Mouse (Mus musculus) granulocyte monocyte progenitor cell, adult 5-6 weeks (primary cell): ENCODE data around the gene Cacna2d1. TPM values are rescaled to one million over a fixed set of nuclear protein-coding genes. Genes with fewer than 3 reads are reported as not detected.

Experiments used
- ATAC-seq: replicated peaks from 2 replicates; pipeline ENCODE4 v1.8.0; 2016; ENCODE audit warnings: mild to moderate bottlenecking, moderate TSS enrichment, inconsistent platforms; ENCODE audit not compliant: poor library complexity, severe bottlenecking
- total RNA-seq, 2 experiments: library from RNA; stranded (forward) in 1 of 2; stranded (reverse) in 1 of 2; fragments of 200-712, 200-1000 nt in 1 of 2; fragments of >200 nt in 1 of 2; fragmentation: Nextera tagmentation in 1 of 2; gene quantifications; 2 replicates each; pipeline ENCODE4 v1.2.3; 2014 to 2017

Gene Cacna2d1
- total RNA-seq, 2 experiments from 2014 or later = not detected

DNA sequence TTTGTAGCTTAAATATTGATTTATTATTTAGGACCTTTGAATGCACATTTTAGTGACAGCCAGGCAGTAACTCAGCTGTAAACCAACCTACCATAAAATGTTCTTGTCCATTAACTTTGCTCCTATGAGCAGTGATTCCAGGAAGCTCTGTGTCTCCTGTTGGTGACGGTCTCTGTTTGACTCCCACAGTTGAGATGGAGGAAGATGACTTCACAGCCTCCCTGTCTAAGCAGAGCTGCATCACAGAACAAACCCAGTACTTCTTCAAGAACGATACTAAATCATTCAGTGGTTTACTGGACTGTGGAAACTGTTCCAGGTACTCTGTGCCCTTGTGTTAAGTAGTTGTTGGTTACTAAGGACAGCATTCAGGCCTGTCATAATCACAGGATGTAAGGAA lies 427.6 kb downstream of the Cacna2d1 start:
- no peak for ATAC-seq

DNA sequence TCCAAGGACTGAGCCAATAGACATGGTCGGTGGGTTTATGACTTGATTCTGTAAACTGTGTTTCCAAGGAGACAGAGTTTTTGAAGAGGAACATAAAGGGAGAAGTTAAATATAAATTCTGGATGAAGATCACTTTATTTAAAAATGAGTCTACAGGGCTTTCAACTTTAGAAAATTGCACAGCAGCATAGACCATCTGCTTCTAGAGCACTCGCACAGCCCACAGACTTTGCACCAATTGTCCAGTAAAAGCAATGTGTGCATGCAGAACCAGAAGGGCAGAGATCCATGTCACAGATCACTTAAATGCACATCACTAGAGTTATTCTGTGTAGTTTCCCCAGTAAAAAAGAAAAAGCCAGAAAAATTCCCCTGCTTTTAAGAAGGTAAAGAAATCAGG lies 428.7 kb downstream of the Cacna2d1 start:
- no peak for ATAC-seq

DNA sequence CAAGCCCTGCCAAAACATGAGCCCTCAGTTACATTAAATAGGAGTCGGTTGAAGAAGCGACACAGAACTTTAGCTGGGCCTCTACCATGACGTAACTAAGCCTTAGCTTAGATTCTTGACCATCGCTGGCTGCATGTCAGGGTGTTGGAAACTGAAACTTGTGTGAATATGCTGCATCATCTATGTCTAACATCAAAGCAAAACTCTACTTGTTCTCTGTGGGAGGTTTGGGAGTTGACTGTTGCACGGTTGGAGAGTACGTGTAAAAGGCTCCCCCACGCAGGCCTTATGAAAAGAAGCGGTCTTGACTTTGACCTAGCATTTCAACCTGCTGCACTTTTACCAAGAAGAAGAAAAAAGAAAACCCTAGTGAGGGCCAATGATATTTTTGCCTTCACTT lies 436.2 kb downstream of the Cacna2d1 start:
- ATAC-seq = no peak

DNA sequence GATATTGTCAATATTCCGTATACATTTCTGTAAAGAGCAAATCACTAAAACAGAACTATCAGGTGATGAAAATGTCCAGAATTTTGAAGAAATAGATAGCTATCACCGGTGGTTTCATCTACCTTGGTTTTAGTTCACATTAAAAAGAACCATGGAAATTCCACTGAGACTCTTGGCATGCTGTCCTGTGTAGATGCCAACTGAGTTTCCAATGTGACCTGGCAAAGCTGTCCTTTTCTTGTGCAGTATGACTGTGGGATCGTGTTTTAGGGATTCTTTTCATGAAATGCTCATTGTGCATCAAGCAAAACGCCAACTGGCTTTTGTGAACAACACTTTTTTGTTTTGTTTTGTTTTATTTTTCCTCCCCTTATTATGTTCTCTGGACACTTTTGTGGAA lies 439.5 kb downstream of the Cacna2d1 start:
- ATAC-seq = no peak

DNA sequence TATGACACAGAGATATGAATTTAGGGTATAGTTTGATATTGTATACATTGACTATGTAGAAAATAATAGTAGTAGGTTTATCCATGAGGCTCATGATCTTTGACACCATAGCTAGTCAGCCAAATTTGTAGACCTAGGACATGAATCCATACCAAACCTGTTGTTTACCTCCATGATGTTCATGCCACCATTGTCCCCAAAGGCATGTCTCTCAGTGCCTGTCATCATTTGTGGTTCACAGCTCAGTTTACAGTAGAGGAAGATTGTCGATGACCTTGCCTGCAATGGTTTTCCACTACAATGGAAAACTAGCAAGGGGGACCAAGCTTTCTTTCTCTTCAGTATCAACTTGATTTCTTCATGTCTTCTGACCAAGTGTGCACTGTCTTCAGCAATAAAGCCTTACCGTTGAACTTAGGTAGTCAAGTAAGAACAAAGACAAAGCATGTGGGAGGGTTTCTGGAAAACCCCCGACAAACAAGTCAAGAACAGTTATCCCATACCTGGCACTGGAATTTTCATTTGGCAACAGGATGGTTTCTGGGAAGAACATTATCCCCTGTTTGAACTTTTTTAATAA lies 441.9 kb downstream of the Cacna2d1 start:
- no peak; the same call in 1 of the 2 replicates for ATAC-seq

DNA sequence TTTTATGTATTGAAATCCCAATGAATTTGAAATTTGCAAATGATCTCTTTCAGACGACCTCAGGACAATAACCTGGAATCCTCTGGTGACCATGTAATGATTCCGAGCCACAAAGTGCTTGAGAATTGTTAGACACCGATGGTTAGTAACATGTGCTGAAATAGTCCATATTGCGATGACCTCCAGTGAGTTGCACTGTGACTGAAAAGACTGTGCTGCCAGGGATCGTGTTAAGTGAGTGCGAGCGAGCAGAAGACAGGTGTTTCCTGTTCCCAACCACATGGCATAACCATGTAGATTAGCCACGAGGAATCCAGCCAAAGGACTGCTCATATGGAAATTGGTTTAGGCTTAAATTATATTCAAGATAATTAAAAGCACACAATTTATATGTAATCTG lies 475.5 kb downstream of the Cacna2d1 start:
- peak; percentile 93 for ATAC-seq

DNA sequence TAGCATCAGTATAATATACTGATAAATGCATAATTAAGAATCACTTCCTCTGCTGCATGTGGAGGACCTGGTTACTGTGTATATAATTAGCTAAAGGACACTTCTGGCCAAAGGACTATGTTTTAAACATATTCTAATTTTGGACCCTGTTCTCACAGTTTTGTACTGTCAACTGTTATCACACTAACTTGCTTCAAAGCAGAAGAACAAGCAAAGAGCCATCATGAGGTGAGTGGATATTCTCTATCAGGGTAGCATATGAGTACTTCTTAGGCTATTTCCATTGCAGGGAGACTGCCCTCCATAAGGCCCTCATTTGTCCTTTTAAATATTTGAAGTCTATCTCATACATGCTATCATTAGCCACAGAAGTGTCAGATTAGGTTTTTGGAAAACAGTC lies 480.2 kb downstream of the Cacna2d1 start:
- no peak for ATAC-seq

DNA sequence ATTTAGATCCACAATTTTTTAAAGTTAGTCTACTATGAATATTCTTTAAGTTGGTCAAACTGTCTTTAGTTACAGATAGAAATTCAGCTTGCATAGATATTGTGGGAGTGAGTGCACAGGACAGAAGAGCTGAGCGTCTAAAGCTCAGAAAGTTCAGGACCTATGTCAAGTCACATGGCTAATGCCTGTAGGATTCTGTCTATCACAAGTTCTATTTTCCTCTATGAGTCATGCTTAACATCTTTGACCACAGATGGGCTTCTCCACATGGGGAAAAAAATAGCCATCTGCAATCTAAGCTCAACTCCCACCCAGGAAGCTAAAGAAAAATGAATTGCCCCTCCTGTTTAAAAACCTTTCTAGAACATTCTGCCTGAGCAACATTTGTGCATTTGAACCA lies 483.5 kb downstream of the Cacna2d1 start:
- ATAC-seq = no peak

DNA sequence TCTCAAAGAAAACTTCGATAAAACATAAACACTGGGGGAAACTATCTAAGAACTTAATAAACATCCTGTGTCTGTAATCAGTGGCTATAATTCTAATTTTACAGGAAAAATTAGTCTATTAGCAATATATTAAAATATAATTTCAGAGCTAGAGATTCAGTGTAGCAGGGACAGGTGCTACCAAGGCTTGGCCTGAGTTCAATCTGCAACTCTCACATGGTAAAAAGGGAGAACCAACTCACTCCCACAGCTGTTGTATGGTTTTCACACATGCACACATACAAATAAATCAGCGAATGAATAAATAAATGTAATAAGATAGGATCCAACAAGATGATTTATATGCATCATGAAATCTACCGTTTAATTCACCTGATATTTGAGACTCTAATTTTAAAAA lies 484.0 kb downstream of the Cacna2d1 start:
- ATAC-seq = no peak

Other genes starting within 250 kb of the Cacna2d1 start
- not detected in 2 replicates for gene Speer4c, start 220.4 kb upstream of the Cacna2d1 start, total RNA-seq (2014; fragmentation: Nextera tagmentation)
- gene Speer4c, start 220.4 kb upstream of the Cacna2d1 start, total RNA-seq (2017) = not detected in 2 replicates